Mouse (Mus musculus) brain, embryonic 14.5 days (tissue): ENCODE results near the gene Mdm1. TPM values are rescaled to one million over a fixed set of nuclear protein-coding genes. Genes with fewer than 3 reads are reported as not detected.

Experiments
- DNase-seq: peaks from one replicate; pipeline ENCODE4 v3.0.0-alpha.2; 2011; ENCODE audit warnings: low read depth
- CTCF ChIP-seq: fragments of 200-500 bp; IDR thresholded peaks from 2 replicates; pipeline ENCODE4 v1.5.1; 2012; ENCODE audit warnings: inconsistent platforms, mild to moderate bottlenecking, moderate library complexity, borderline replicate concordance; ENCODE audit not compliant: insufficient read depth, insufficient read length; ENCODE audit errors: extremely low read depth
- POLR2A ChIP-seq: fragments of 200-500 bp; IDR thresholded peaks from 2 replicates; pipeline ENCODE4 v1.6.1; 2012; ENCODE audit warnings: mild to moderate bottlenecking, inconsistent platforms, borderline replicate concordance; ENCODE audit not compliant: poor library complexity, insufficient read depth, insufficient read length, severe bottlenecking; ENCODE audit errors: extremely low read depth
- polyA plus RNA-seq: library from polyadenylated mRNA; depleted of rRNA; stranded (reverse); fragments of >200 nt; gene quantifications from 2 replicates; pipeline ENCODE4 v1.2.3, GENCODE M21; 2012

The Mdm1 gene
- polyA plus RNA-seq, 1 experiment, result 50.1 TPM

- peak; percentile 70 for DNase-seq
- TF ChIP-seq CTCF (peak; percentile 34; the same call in 1 of the 2 replicates), POLR2A (no peak)
These were observed 31.3 kb upstream of the Mdm1 start for GRCm38 (mm10) chr10:118110006-118110920.

DNA sequence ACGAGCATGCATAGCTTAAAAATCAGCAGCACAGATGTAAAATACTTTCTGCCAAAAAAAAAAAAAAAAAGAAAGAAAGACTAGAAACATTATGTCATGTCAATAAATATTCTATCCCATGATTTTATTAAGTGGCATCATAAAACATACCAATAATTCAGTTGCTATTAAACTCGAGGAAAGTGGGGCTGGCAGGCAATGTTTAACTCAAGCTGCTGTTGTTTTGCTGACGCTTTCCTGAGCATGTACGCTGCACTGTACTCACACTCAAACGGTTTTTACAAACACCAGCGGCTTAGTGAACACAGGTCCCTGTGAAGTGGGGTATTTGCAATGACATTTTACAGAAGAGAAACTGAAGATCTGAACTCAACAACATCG, 30.7 kb upstream of the Mdm1 start:
- DNase-seq, result no peak
- no peak for TF ChIP-seq POLR2A
- no peak for TF ChIP-seq CTCF

- TF ChIP-seq POLR2A (no peak), CTCF (no peak)
- no peak for DNase-seq
These were observed 30.0 kb upstream of the Mdm1 start for GRCm38 (mm10) chr10:118111621-118112020.

GRCm38 (mm10) chr10:118112294-118112893, 29.2 kb upstream of the Mdm1 start:
- DNase-seq, result no peak
- TF ChIP-seq POLR2A, result no peak
- no peak for TF ChIP-seq CTCF

DNA sequence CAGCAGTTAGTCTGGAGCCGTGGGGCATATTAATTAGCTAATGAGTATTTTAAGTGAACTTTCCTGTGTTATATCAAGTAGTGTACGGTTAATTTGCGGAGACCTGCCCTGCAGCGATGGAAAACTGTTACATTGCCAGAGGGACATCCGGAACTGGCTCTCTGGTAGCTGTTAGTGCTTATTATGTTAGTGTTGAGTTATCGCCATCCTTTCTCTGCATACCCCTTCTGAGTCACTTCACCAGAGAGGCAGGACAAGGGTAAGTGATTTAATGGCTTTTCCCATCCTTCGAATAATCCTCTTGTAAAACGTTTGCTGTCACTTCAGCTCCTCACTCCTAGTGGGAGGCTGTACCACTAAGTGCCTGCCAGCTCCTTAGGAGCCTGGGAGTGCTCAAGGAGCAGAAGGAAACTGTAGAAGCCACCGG, 28.3 kb upstream of the Mdm1 start:
- peak; percentile 55 for DNase-seq

GRCm38 (mm10) chr10:118114271-118114670, 27.3 kb upstream of the Mdm1 start:
- no peak for TF ChIP-seq POLR2A
- no peak for TF ChIP-seq CTCF
- no peak for DNase-seq

More for the DNA sequence above, 28.3 kb upstream of the Mdm1 start:
- TF ChIP-seq CTCF (no peak), POLR2A (no peak)

DNA sequence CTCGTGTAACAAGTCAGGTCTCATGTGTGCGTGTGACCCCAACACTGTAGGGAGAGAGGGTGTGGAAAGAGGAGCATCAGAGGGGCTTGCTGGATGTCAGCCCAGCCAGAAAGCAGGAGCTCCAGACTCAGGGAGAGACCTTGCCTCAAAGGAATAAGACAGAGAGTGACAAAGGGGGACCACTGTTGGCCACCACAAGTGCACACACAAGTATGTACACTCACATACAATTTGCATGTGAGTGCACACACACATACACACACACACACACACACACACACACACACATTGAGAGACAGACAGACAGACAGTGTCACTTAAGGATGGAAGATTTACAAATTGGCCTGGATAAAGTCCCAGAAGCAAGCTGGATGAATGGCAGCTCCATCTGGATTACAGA, 25.2 kb upstream of the Mdm1 start:
- TF ChIP-seq CTCF (no peak), POLR2A (no peak)
- no peak for DNase-seq

DNA sequence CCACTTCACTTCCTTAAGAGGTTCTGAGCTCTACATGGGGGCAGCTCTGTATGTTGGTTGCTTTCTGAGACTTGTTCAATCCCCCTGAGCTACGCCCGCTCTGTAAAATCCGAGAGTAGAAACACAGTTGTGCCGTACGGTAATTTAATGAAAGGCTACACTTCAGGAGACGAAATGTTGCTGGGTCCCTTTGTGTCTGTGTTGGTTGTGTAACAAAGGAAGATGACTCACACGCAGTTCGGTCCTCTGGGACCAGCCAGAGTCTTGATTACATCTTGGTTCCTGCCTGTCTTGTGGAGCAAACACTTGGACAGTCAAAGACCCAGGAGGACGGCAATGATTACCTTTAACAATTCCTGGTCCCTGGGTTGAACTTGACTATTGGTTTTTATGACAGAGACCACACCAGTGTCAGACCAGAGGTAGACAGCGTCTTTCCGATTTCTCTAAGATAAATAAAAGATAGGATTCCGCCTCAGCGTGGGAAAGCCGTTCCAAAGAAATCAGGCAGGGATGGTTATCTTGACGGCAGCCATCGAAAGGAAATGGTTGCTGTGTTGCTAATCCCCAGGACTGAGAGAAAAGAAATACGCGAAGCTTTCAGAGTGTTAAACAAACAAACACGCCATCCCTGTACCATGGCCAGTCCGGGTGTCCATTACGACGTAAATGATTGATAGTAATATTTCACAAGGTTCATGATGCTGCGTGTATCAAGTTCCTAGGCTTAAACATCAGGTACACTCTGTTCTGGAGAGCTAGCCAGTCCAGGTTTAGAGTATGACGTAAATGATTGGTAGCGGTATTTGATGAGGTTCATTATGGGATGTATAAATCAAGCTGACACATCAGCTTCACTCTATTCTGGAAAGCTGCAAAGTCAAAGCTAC, 20.3 kb upstream of the Mdm1 start:
- no peak for DNase-seq
- TF ChIP-seq POLR2A (no peak), CTCF (no peak)

GRCm38 (mm10) chr10:118121937-118122285, 19.7 kb upstream of the Mdm1 start:
- DNase-seq, result peak; percentile 90
- TF ChIP-seq POLR2A (no peak), CTCF (no peak)

- TF ChIP-seq CTCF (no peak), POLR2A (no peak)
- DNase-seq, result no peak
These were observed 19.0 kb upstream of the Mdm1 start for GRCm38 (mm10) chr10:118122441-118123162.

DNA sequence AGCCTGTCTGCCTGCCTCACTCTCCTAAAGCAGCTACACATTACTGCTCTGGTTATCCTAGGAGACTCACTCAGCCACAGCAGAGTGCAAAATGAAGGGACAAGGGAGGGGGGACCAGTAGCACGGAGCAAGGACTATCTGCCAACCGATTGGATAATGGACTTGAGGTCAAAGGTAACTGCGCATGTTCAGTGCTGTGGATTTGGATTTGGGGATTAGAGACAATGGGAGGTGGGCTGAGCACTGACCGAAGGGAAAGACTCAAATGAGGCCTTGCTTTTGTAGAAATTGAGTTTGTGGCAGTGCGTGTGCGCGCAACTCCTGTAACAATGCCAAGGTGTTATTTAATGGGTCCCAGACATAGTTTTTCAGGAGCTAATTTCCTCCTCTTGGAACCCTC, 16.4 kb upstream of the Mdm1 start:
- no peak for DNase-seq
- TF ChIP-seq CTCF (no peak), POLR2A (no peak)
